In the genomic region with DNA sequence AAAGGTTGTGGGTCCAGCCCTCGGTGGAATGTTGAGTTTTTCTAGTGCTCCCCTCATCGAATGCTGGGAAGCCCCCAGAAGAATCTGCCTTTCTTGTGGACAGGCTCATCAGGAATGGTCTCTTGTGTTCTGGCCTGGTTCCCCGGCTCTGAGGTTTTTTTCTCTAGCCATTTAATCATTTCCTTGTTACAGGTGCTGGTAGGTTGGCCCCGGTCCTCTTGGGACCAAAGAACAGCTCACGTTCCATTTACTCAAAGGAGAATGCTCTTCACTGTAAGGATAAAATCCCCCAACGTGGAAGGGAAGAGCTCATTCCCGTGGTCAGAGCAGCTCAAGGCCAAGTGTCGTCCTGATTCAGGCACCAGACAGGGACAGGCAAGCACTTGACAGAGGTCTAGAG, we compare ENCODE assay signal across 23 mouse cellular contexts.
DNase-seq lines count a peak whose midpoint lies in the region; ATAC-seq and TF ChIP-seq lines count a peak whose summit lies in the region.
"Had no signal": no experiment of that assay in that cellular context is flagged by ENCODE, and none has a peak within 500 bp of the region (broad histone marks: within the 10 kb centered on the region; RNA-seq: fewer than 3 reads in every experiment).

No protein-coding gene starts in this region.

- ATAC-seq in hindbrain, embryonic 13.5 days (ENCODE audit: low FRiP score), result no peak
- no peak for ATAC-seq in hindbrain, embryonic 12.5 days (ENCODE audit: low FRiP score)
- ATAC-seq in neural tube, embryonic 13.5 days (ENCODE audit: low read depth), result no peak
- ATAC-seq: inflammation-experienced regulatory T-cells, adult 6 months; liver, postnatal 0 days; lung, postnatal 0 days had no signal

- H3K4me3 ChIP-seq in cerebellum, adult 2 months (replicated peaks; ENCODE audit: insufficient read depth, low read depth, low read length), result no peak overlapping the region
- no peak overlapping the region for H3K4me3 ChIP-seq in hindbrain, embryonic 13.5 days
- H3K4me3 ChIP-seq in hindbrain, embryonic 12.5 days, result no peak overlapping the region
- H3K4me3 ChIP-seq in neural tube, embryonic 13.5 days, result no peak overlapping the region
- H3K4me3 ChIP-seq: embryonic facial prominence, embryonic 13.5 days; erythroblast, embryonic 14.5 days; forebrain, embryonic 12.5 days; limb, embryonic 12.5 days had no signal

- no peaks in the 10 kb centered on the region for H3K27me3 ChIP-seq in cerebellum, adult 2 months (ENCODE audit: control insufficient read depth, insufficient read depth, low read length)
- H3K27me3 ChIP-seq in hindbrain, embryonic 13.5 days, result no peaks in the 10 kb centered on the region
- no peaks in the 10 kb centered on the region for H3K27me3 ChIP-seq in hindbrain, embryonic 12.5 days
- H3K27me3 ChIP-seq in neural tube, embryonic 13.5 days, result no peaks in the 10 kb centered on the region
- H3K27me3 ChIP-seq: embryonic facial prominence, embryonic 13.5 days; forebrain, embryonic 12.5 days; limb, embryonic 12.5 days had no signal

- H3K4me1 ChIP-seq in cerebellum, adult 2 months (ENCODE audit: control insufficient read depth, insufficient read depth, low read length), result peaks cover 51% of the 10 kb centered on the region
- H3K4me1 ChIP-seq in hindbrain, embryonic 13.5 days (replicated peaks), result peaks cover 90% of the 10 kb centered on the region
- H3K4me1 ChIP-seq in hindbrain, embryonic 12.5 days, result peaks cover 69% of the 10 kb centered on the region
- peaks cover 97% of the 10 kb centered on the region for H3K4me1 ChIP-seq in neural tube, embryonic 13.5 days (replicated peaks)

- H3K9ac ChIP-seq in hindbrain, embryonic 13.5 days, result no peak overlapping the region
- H3K9ac ChIP-seq in hindbrain, embryonic 12.5 days, result no peak overlapping the region
- H3K9ac ChIP-seq in neural tube, embryonic 13.5 days, result no peak overlapping the region
- H3K9ac ChIP-seq: embryonic facial prominence, embryonic 13.5 days; forebrain, embryonic 12.5 days; limb, embryonic 12.5 days; liver, postnatal 0 days had no signal

- H3K4me2 ChIP-seq in hindbrain, embryonic 13.5 days, result no peak overlapping the region
- no peak overlapping the region for H3K4me2 ChIP-seq in hindbrain, embryonic 12.5 days (replicated peaks)
- H3K4me2 ChIP-seq in neural tube, embryonic 13.5 days, result no peak overlapping the region
- H3K4me2 ChIP-seq: embryonic facial prominence, embryonic 13.5 days; forebrain, embryonic 12.5 days; limb, embryonic 12.5 days; liver, embryonic 11.5 days had no signal

- no peak for TF ChIP-seq CTCF in cerebellum, adult 2 months (IDR thresholded peaks at IDR 0.05; ENCODE audit: borderline replicate concordance, insufficient read depth, low read depth, low read length)

- WGBS in cerebellum, adult 2 months, result 61% methylated on average over 8 of the region's 8 CpGs
- 77% methylated on average over 8 of the region's 8 CpGs for WGBS in hindbrain, embryonic 13.5 days
- WGBS in hindbrain, embryonic 12.5 days, result 80% methylated on average over 8 of the region's 8 CpGs
- WGBS in neural tube, embryonic 13.5 days, result 80% methylated on average over 8 of the region's 8 CpGs

- no peak for DNase-seq in cerebellum, adult 2 months
- no peak for DNase-seq in cerebellum, postnatal 14 days
- DNase-seq in kidney, adult 18-20 months, result peak; percentile 39
- no peak for DNase-seq in kidney, postnatal 10 days
- no peak for DNase-seq in neural tube, embryonic 10.5 days (ENCODE audit: extremely low spot score, low spot score)
- DNase-seq: adrenal gland, postnatal 10 days; cerebellum, postnatal 36 days; embryo, embryonic 11 days; heart, postnatal 36 days; liver, postnatal 0 days; right cerebral cortex, postnatal 14 days; thymus, adult 2 months had no signal

- peak overlapping the region; percentile 83; the same call in 1 of the 2 replicates for H3K27ac ChIP-seq in cerebellum, adult 2 months (ENCODE audit: insufficient read depth, low read length)
- peak overlapping the region; percentile 83 for H3K27ac ChIP-seq in hindbrain, embryonic 13.5 days
- no peak overlapping the region for H3K27ac ChIP-seq in hindbrain, embryonic 12.5 days
- peak overlapping the region; percentile 90; the same call in 1 of the 2 replicates for H3K27ac ChIP-seq in neural tube, embryonic 13.5 days (replicated peaks)
- H3K27ac ChIP-seq: limb, embryonic 12.5 days; macrophage had no signal

- no peaks in the 10 kb centered on the region; the same call in none of the 2 replicates for H3K36me3 ChIP-seq in hindbrain, embryonic 13.5 days
- peaks cover 4% of the 10 kb centered on the region; the same call in 1 of the 2 replicates for H3K36me3 ChIP-seq in hindbrain, embryonic 12.5 days
- no peaks in the 10 kb centered on the region for H3K36me3 ChIP-seq in neural tube, embryonic 13.5 days

- no peak for TF ChIP-seq POLR2A in cerebellum, adult 2 months (IDR thresholded peaks at IDR 0.05; ENCODE audit: borderline replicate concordance, insufficient read depth, low read length)

- no peaks in the 10 kb centered on the region for H3K9me3 ChIP-seq in hindbrain, embryonic 13.5 days
- no peaks in the 10 kb centered on the region for H3K9me3 ChIP-seq in hindbrain, embryonic 12.5 days (replicated peaks)
- H3K9me3 ChIP-seq in neural tube, embryonic 13.5 days, result no peaks in the 10 kb centered on the region
- H3K9me3 ChIP-seq: embryonic facial prominence, embryonic 13.5 days; forebrain, embryonic 12.5 days; limb, embryonic 12.5 days had no signal
